Comparison of ENCODE assay signal across 10 mouse cellular contexts in genomic region chr6:38938421-38938820, GRCm38 (mm10).
DNase-seq lines count a peak whose midpoint lies in the region; ATAC-seq lines count a peak whose summit lies in the region.
"Had no signal": no experiment of that assay in that cellular context is flagged by ENCODE, and none has a peak within 500 bp of the region (broad histone marks: within the 10 kb centered on the region; RNA-seq: fewer than 3 reads in every experiment).

No protein-coding gene starts in this region.

- H3K4me3 ChIP-seq in liver, embryonic 16.5 days (ENCODE audit: low read depth, low read length): no peak overlapping the region
- H3K4me3 ChIP-seq in stomach, embryonic 16.5 days (replicated peaks; ENCODE audit: low read length): no peak overlapping the region
- no peak overlapping the region for H3K4me3 ChIP-seq in hindbrain, embryonic 16.5 days (ENCODE audit: low read length)
- no peak overlapping the region for H3K4me3 ChIP-seq in limb, embryonic 10.5 days

- 0 out of 2 replicates have a peak, but pooled peaks have one; percentile 25 for ATAC-seq in liver, embryonic 16.5 days (ENCODE audit: low read depth)
- no peak for ATAC-seq in stomach, embryonic 16.5 days (ENCODE audit: insufficient read depth, low FRiP score)
- no peak for ATAC-seq in hindbrain, embryonic 16.5 days

- no peaks in the 10 kb centered on the region for H3K36me3 ChIP-seq in liver, embryonic 16.5 days (ENCODE audit: control insufficient read depth, insufficient read depth)
- no peaks in the 10 kb centered on the region for H3K36me3 ChIP-seq in stomach, embryonic 16.5 days (ENCODE audit: control insufficient read depth, insufficient read depth, low read length)
- no peaks in the 10 kb centered on the region for H3K36me3 ChIP-seq in hindbrain, embryonic 16.5 days (ENCODE audit: control insufficient read depth, insufficient read depth, low read length)
- no peaks in the 10 kb centered on the region for H3K36me3 ChIP-seq in limb, embryonic 10.5 days

- peak; percentile 26 for DNase-seq in adrenal gland, postnatal 14 days
- no peak for DNase-seq in adrenal gland, postnatal 25 days
- peak; percentile 47 to 48 for DNase-seq in spleen, adult 18-20 months
- DNase-seq in spleen, postnatal 14 days (ENCODE audit: low spot score in 2 of 2): no peak
- DNase-seq in limb, embryonic 10.5 days (ENCODE audit: low spot score): no peak
- DNase-seq: gastrocnemius, postnatal 36 days; midbrain, embryonic 14.5 days had no signal

- no peaks in the 10 kb centered on the region for H3K27me3 ChIP-seq in liver, embryonic 16.5 days (ENCODE audit: control insufficient read depth, insufficient read depth, low read depth, low read length)
- no peaks in the 10 kb centered on the region for H3K27me3 ChIP-seq in stomach, embryonic 16.5 days (ENCODE audit: control insufficient read depth, insufficient read depth, low read length)
- no peaks in the 10 kb centered on the region for H3K27me3 ChIP-seq in hindbrain, embryonic 16.5 days (replicated peaks; ENCODE audit: control insufficient read depth, insufficient read depth, low read length)
- no peaks in the 10 kb centered on the region for H3K27me3 ChIP-seq in limb, embryonic 10.5 days (ENCODE audit: low read depth, poor library complexity, severe bottlenecking)

- H3K4me1 ChIP-seq in liver, embryonic 16.5 days (ENCODE audit: control insufficient read depth, low read depth, low read length): peaks cover 3% of the 10 kb centered on the region
- no peaks in the 10 kb centered on the region for H3K4me1 ChIP-seq in stomach, embryonic 16.5 days (ENCODE audit: control insufficient read depth, insufficient read depth, low read length)
- no peaks in the 10 kb centered on the region for H3K4me1 ChIP-seq in hindbrain, embryonic 16.5 days (ENCODE audit: control insufficient read depth, insufficient read depth, low read depth, low read length)
- no peaks in the 10 kb centered on the region for H3K4me1 ChIP-seq in limb, embryonic 10.5 days

- no peaks in the 10 kb centered on the region for H3K9me3 ChIP-seq in liver, embryonic 16.5 days (replicated peaks; ENCODE audit: control insufficient read depth, low read length)
- 0 out of 2 replicates have a peak, but pooled peaks cover 4% of the 10 kb centered on the region for H3K9me3 ChIP-seq in stomach, embryonic 16.5 days (replicated peaks; ENCODE audit: control insufficient read depth, low read length)
- no peaks in the 10 kb centered on the region for H3K9me3 ChIP-seq in hindbrain, embryonic 16.5 days (ENCODE audit: control insufficient read depth, low read length)
- no peaks in the 10 kb centered on the region for H3K9me3 ChIP-seq in limb, embryonic 10.5 days (replicated peaks)

- H3K9ac ChIP-seq in liver, embryonic 16.5 days (ENCODE audit: low read depth, low read length): no peak overlapping the region
- H3K9ac ChIP-seq in stomach, embryonic 16.5 days (ENCODE audit: low read length): no peak overlapping the region
- no peak overlapping the region for H3K9ac ChIP-seq in hindbrain, embryonic 16.5 days (ENCODE audit: low read depth, low read length)

- 18% methylated on average over 6 of the region's 6 CpGs for WGBS in liver, embryonic 16.5 days (ENCODE audit: insufficient replicate concordance)
- 58% methylated on average over 6 of the region's 6 CpGs for WGBS in stomach, embryonic 16.5 days
- 70% methylated on average over 6 of the region's 6 CpGs for WGBS in hindbrain, embryonic 16.5 days
- WGBS in limb, embryonic 10.5 days: 81% methylated on average over 6 of the region's 6 CpGs

- peak overlapping the region; percentile 22; the same call in 1 of the 2 replicates for H3K27ac ChIP-seq in liver, embryonic 16.5 days (ENCODE audit: low read length)
- H3K27ac ChIP-seq in stomach, embryonic 16.5 days (ENCODE audit: low read length): 0 out of 2 replicates have a peak overlapping the region, but pooled peaks have one; percentile 26
- H3K27ac ChIP-seq in hindbrain, embryonic 16.5 days (ENCODE audit: low read depth, low read length): no peak overlapping the region
- no peak overlapping the region for H3K27ac ChIP-seq in limb, embryonic 10.5 days

- H3K4me2 ChIP-seq in liver, embryonic 16.5 days (ENCODE audit: low read depth, low read length): no peak overlapping the region
- no peak overlapping the region for H3K4me2 ChIP-seq in stomach, embryonic 16.5 days (ENCODE audit: low read depth, low read length)
- H3K4me2 ChIP-seq in hindbrain, embryonic 16.5 days (ENCODE audit: low read length): no peak overlapping the region

Comparison
In these comparisons a context has a peak if more than half of its experiments do, and no peak if none do; other contexts are left out.
1. DNase-seq: peak in adrenal gland, postnatal 14 days (single experiment) and spleen, adult 18-20 months (2 of 2); none in adrenal gland, postnatal 25 days (single experiment), spleen, postnatal 14 days (0 of 2) and limb, embryonic 10.5 days (single experiment).
2. H3K27ac ChIP-seq: peak in liver, embryonic 16.5 days (single experiment) and stomach, embryonic 16.5 days (single experiment); none in hindbrain, embryonic 16.5 days (single experiment) and limb, embryonic 10.5 days (single experiment).